Mouse (Mus musculus) adrenal gland, postnatal 4 days (tissue): Measurements from ENCODE around the gene Gm42715. TPM values are rescaled to one million over a fixed set of nuclear protein-coding genes. Genes with fewer than 3 reads are reported as not detected.
A peak's percentile ranks its signal among the peaks of the same experiment; 100 is the strongest.

Experiments
- DNase-seq, 2 experiments: peaks; one replicate each; pipeline ENCODE4 v3.0.0; 2021 to 2022; ENCODE audit warnings: low spot score in 2 of 2, mixed read lengths in 2 of 2
- total RNA-seq, 2 experiments: library from RNA; stranded (reverse); gene quantifications; 2 replicates each; pipeline ENCODE4 v1.2.3; 2021

Gm42715 gene
- total RNA-seq, 2 experiments from 2014 or later, result 26.4 to 27.5 TPM

- DNase-seq, result no peak
Measured at GRCm38 (mm10) chr7:127574115-127574514, 54.7 kb downstream of the Gm42715 start.

GRCm38 (mm10) chr7:127583260-127583659 is 63.9 kb downstream of the Gm42715 start:
- no peak for DNase-seq

GRCm38 (mm10) chr7:127585031-127585430 is 65.6 kb downstream of the Gm42715 start:
- no peak for DNase-seq

GRCm38 (mm10) chr7:127586149-127586548 is 66.8 kb downstream of the Gm42715 start:
- DNase-seq, result no peak

- DNase-seq, result no peak
Measured at GRCm38 (mm10) chr7:127587196-127587595, 67.8 kb downstream of the Gm42715 start.

- peak; percentile 65 to 89 for DNase-seq
Measured at GRCm38 (mm10) chr7:127588011-127588871, 68.9 kb downstream of the Gm42715 start, which contains the start of the genes Ccdc189 and Rnf40. Gene Ccdc189, minus strand, starts transcription at chr7:127588595. Gene Rnf40, plus strand, starts transcription at chr7:127588767.

GRCm38 (mm10) chr7:127588901-127589300 is 69.5 kb downstream of the Gm42715 start:
- no peak for DNase-seq

- no peak for DNase-seq
Measured at GRCm38 (mm10) chr7:127589637-127590036, 70.3 kb downstream of the Gm42715 start.

GRCm38 (mm10) chr7:127591108-127591507 is 71.7 kb downstream of the Gm42715 start:
- no peak for DNase-seq

GRCm38 (mm10) chr7:127592575-127592974 is 73.2 kb downstream of the Gm42715 start:
- DNase-seq, result no peak

GRCm38 (mm10) chr7:127596747-127597146 is 77.4 kb downstream of the Gm42715 start:
- no peak for DNase-seq

- no peak for DNase-seq
Measured at GRCm38 (mm10) chr7:127600612-127601011, 81.2 kb downstream of the Gm42715 start.

- DNase-seq, result no peak
Measured at GRCm38 (mm10) chr7:127601735-127602134, 82.4 kb downstream of the Gm42715 start.

GRCm38 (mm10) chr7:127602903-127603302 is 83.5 kb downstream of the Gm42715 start:
- DNase-seq, result no peak

- DNase-seq, result no peak
Measured at GRCm38 (mm10) chr7:127604256-127604655, 84.9 kb downstream of the Gm42715 start.

GRCm38 (mm10) chr7:127607150-127607549 is 87.8 kb downstream of the Gm42715 start:
- no peak for DNase-seq

GRCm38 (mm10) chr7:127611011-127611410 is 91.6 kb downstream of the Gm42715 start:
- no peak for DNase-seq

GRCm38 (mm10) chr7:127611561-127611960 is 92.2 kb downstream of the Gm42715 start:
- no peak for DNase-seq

- no peak for DNase-seq
Measured at GRCm38 (mm10) chr7:127613501-127613900, 94.1 kb downstream of the Gm42715 start.

- no peak for DNase-seq
Measured at GRCm38 (mm10) chr7:127614091-127614490, 94.7 kb downstream of the Gm42715 start.

- peak; percentile 40 to 43 for DNase-seq
Measured at GRCm38 (mm10) chr7:127614511-127614890, 95.1 kb downstream of the Gm42715 start.

- peak; percentile 43 to 64 for DNase-seq
Measured at GRCm38 (mm10) chr7:127614891-127615843, 95.8 kb downstream of the Gm42715 start, which contains the start of gene Zfp629. Gene Zfp629, minus strand, starts transcription at chr7:127615797.
